Mouse (Mus musculus): Measurements from ENCODE around the gene Kif12. TPM values are rescaled to one million over a fixed set of nuclear protein-coding genes. Genes with fewer than 3 reads are reported as not detected.
A peak's percentile ranks its signal among the peaks of the same experiment; 100 is the strongest.

Gene Kif12
- total and polyA plus RNA-seq, 2 experiments from 2014 or later: not detected

DNA sequence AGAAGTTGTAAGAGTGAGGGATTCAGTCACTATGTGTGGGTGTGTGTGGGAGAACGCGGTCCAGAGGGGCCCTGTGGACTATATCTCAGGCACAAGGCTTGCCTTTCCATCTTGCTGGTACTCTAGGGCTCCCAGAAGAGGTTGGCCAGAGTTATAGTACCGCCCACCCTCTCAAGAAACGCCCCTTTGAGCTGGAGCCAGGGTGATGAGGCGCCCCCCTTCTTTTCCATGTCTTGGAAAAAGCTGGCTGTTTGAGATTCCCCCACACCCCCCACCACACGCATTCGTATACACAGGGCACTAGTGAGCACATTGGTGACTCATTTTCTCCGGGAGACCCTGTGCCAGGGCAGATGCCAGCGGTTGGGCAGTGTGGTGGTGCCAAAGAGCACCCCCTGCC, 44.6 kb upstream of the Kif12 start:
- peak overlapping the region; percentile 52; the same call in 1 of the 2 replicates for H3K27ac ChIP-seq (ENCODE audit: low read depth)

DNA sequence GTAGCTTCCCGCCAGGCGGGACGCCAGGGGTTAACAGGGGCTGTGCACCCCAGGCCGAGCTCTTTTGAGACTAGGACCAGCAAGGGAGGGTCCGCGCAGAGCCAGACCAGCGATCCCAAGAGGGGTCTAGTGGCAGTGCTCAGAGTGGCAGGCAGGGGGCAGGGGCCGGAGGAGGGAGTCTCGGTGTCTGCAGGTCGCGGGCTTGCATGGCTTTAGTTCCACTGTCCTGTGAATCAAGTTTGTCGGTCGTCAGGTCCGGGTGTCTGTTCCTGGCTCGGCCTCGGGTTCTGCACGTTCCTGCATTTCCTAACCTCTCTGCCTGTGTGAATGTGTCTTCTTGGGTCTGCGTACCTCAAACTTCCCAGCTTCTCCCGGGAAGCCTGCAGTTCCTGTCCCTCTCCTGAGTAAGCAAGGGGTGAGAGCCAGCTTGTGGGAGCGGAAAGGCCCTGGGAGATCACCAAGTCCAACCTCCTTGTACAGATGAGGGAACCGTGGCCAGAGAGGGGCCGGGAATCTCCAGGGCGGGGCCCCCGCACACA, 44.1 kb upstream of the Kif12 start:
- DNase-seq (ENCODE audit: low spot score) (peak; percentile 57), ATAC-seq (ENCODE audit: insufficient read depth, low read depth) (peak; percentile 66)
- peak overlapping the region; percentile 83 for H3K4me3 ChIP-seq (ENCODE audit: low read depth, low read length)
- H3K36me3 ChIP-seq (replicated peaks; ENCODE audit: control insufficient read depth, insufficient read depth, low read length): no peaks in the 10 kb centered on the region
- peaks cover 21% of the 10 kb centered on the region for H3K4me1 ChIP-seq (ENCODE audit: control insufficient read depth, insufficient read depth)
- peak overlapping the region; percentile 52 for H3K27ac ChIP-seq (ENCODE audit: low read depth)
- H3K4me2 ChIP-seq (ENCODE audit: low read depth, low read length): peak overlapping the region; percentile 100
- no peak for TF ChIP-seq EP300 (IDR thresholded peaks at IDR 0.05; ENCODE audit: low read depth)
- TF ChIP-seq CTCF (IDR thresholded peaks at IDR 0.05; ENCODE audit: low read depth): peak; percentile 61
- H3K9ac ChIP-seq (replicated peaks; ENCODE audit: low read depth, low read length): peak overlapping the region; percentile 77
- no peaks in the 10 kb centered on the region for H3K9me3 ChIP-seq (replicated peaks; ENCODE audit: control insufficient read depth, low read length)
- H3K27me3 ChIP-seq (ENCODE audit: control insufficient read depth, insufficient read depth, low read length): peaks cover 37% of the 10 kb centered on the region
- 3% methylated on average over 24 of the region's 24 CpGs for WGBS

More for the DNA sequence above, 44.6 kb upstream of the Kif12 start:
- H3K4me1 ChIP-seq (ENCODE audit: control insufficient read depth, insufficient read depth): peaks cover 21% of the 10 kb centered on the region
- peak overlapping the region; percentile 83 for H3K4me3 ChIP-seq (ENCODE audit: low read depth, low read length)
- peak overlapping the region; percentile 100 for H3K4me2 ChIP-seq (ENCODE audit: low read depth, low read length)
- 53% methylated on average over 9 of the region's 9 CpGs for WGBS
- peaks cover 35% of the 10 kb centered on the region for H3K27me3 ChIP-seq (ENCODE audit: control insufficient read depth, insufficient read depth, low read length)
- H3K36me3 ChIP-seq (replicated peaks; ENCODE audit: control insufficient read depth, insufficient read depth, low read length): no peaks in the 10 kb centered on the region
- no peaks in the 10 kb centered on the region for H3K9me3 ChIP-seq (replicated peaks; ENCODE audit: control insufficient read depth, low read length)
- no peak for DNase-seq (ENCODE audit: low spot score)
- TF ChIP-seq CTCF (IDR thresholded peaks at IDR 0.05; ENCODE audit: low read depth) (no peak), EP300 (IDR thresholded peaks at IDR 0.05; ENCODE audit: low read depth) (no peak)
- H3K9ac ChIP-seq (replicated peaks; ENCODE audit: low read depth, low read length): peak overlapping the region; percentile 77; the same call in 1 of the 2 replicates
- peak; percentile 10; the same call in 1 of the 2 replicates for ATAC-seq (ENCODE audit: insufficient read depth, low read depth)

DNA sequence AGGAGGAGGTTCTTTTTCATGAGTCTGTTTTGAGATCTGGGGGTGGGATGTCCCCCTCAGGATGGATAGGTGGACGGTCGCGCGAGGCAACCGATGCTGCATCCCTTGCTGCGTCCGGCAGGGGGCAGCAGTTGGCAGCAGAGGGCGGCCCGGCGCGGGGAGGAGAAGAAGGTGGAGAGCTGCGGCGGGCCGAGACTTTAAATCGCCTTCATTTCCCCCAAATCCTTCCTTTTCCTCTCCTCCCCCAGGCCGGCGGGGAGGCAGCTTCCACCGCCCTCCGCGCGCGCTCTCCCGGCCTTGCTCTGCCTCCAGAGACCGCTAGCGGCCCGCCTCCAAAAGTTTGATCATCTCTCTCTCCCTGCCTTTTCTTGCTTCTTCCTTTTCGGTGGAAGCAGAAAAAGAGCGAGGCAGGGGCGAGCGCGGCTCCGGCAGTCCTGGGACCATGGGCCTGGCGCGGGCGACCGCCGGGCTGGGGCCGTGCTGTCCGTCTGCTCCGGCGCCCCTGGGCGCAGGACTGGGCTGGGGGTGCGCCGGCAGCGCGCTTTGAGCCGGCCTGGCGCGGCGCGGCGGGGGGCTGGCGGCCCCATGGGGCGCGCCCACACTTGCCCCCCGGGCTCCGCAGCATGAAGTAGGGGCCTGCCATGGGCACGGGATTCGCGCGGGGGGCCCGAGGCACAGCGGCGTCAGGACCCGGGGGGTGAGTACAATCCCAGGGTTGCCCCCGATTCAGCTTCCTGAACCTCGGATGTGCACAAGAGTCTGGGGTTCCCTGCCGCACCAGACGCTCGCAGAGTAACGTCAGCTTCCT, 43.5 kb upstream of the Kif12 start:
- 0% methylated on average over 66 of the region's 71 CpGs for WGBS
- Histone ChIP-seq H3K9me3 (replicated peaks; ENCODE audit: control insufficient read depth, low read length) (no peaks in the 10 kb centered on the region), H3K4me3 (ENCODE audit: low read depth, low read length) (peak overlapping the region; percentile 83), H3K4me1 (ENCODE audit: control insufficient read depth, insufficient read depth) (peaks cover 21% of the 10 kb centered on the region), H3K27ac (ENCODE audit: low read depth) (peak overlapping the region; percentile 52), H3K4me2 (ENCODE audit: low read depth, low read length) (peak overlapping the region; percentile 100), H3K9ac (replicated peaks; ENCODE audit: low read depth, low read length) (peak overlapping the region; percentile 77), H3K36me3 (replicated peaks; ENCODE audit: control insufficient read depth, insufficient read depth, low read length) (no peaks in the 10 kb centered on the region), H3K27me3 (ENCODE audit: control insufficient read depth, insufficient read depth, low read length) (peaks cover 37% of the 10 kb centered on the region)
- DNase-seq (ENCODE audit: low spot score) (peak; percentile 63), ATAC-seq (ENCODE audit: insufficient read depth, low read depth) (peak; percentile 31)
- TF ChIP-seq CTCF (IDR thresholded peaks at IDR 0.05; ENCODE audit: low read depth) (peak; percentile 91), EP300 (IDR thresholded peaks at IDR 0.05; ENCODE audit: low read depth) (no peak)

DNA sequence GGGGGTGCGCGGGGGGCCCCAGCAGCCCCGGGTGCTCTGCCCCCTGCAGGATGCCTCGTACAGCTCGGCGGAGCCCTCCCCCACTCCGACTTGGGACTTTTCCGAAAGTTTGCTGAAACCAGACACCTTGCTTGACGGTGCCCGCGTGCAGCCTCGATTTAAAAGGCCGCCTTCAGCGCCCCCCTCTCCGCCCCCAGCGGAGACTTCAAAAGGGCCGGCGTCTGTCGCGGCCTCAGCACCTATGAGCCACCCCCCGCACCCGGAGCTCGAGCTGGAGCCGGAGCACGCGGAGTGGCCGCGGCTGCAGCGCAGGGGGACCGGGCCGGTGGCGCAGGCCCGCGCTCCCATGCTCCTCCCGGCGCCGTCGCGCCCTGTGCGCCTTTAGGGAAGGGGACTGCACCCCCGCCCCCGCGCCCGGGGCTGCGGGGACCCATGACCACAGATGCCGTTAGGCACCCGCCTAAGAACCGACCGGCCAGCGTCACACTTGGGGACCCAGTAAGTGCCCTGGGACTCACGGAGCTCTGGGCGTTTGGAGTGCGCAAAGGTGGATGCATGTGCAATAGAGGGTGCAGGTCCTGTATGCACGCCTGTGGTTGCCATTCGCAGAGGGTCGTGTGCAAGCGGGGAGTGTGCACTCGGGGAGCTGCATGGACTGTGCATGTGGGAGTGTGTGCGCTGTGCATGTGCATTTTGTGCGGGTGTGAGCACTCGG, 42.1 kb upstream of the Kif12 start, which contains the start of gene Col27a1:
Gene Col27a1, plus strand, starts transcription at position 98 of the 715 bp plus-strand sequence.
- ATAC-seq (ENCODE audit: insufficient read depth, low read depth) (no peak), DNase-seq (ENCODE audit: low spot score) (no peak)
- Histone ChIP-seq H3K4me1 (ENCODE audit: control insufficient read depth, insufficient read depth) (peaks cover 13% of the 10 kb centered on the region; the same call in 1 of the 2 replicates), H3K9me3 (replicated peaks; ENCODE audit: control insufficient read depth, low read length) (no peaks in the 10 kb centered on the region), H3K36me3 (replicated peaks; ENCODE audit: control insufficient read depth, insufficient read depth, low read length) (no peaks in the 10 kb centered on the region), H3K27ac (ENCODE audit: low read depth) (no peak within 1 kb of the TSS), H3K4me2 (ENCODE audit: low read depth, low read length) (peak within 1 kb of the TSS; percentile 100), H3K27me3 (ENCODE audit: control insufficient read depth, insufficient read depth, low read length) (peaks cover 37% of the 10 kb centered on the region), H3K9ac (replicated peaks; ENCODE audit: low read depth, low read length) (peak within 1 kb of the TSS; percentile 77; the same call in 1 of the 2 replicates), H3K4me3 (ENCODE audit: low read depth, low read length) (peak within 1 kb of the TSS; percentile 83)
- WGBS: under 1% methylated on average over 59 of the region's 61 CpGs
- TF ChIP-seq CTCF (IDR thresholded peaks at IDR 0.05; ENCODE audit: low read depth): no peak
- TF ChIP-seq EP300 (IDR thresholded peaks at IDR 0.05; ENCODE audit: low read depth): no peak

DNA sequence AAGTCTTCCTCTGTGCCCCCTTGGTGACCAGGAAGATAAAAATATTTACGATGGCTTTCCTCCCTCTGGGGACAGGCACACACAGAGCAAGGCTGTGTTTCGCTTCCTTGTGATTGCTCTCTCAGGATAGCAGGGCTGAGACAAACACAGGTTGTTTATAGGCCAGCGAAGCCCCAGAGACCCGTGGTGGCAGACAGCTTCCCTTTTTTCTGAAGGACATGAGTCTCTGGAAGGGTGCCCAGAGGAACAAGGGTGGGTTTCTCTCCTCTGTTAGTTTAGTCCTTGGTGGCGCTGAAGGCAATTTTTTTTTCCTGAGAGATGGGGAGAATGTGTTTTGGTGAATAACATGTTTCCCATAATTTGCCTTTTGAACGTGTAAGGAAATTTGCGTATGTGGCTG, 33.7 kb upstream of the Kif12 start:
- Histone ChIP-seq H3K4me1 (ENCODE audit: control insufficient read depth, insufficient read depth) (no peaks in the 10 kb centered on the region), H3K27me3 (ENCODE audit: control insufficient read depth, insufficient read depth, low read length) (no peaks in the 10 kb centered on the region), H3K9ac (replicated peaks; ENCODE audit: low read depth, low read length) (no peak overlapping the region), H3K36me3 (replicated peaks; ENCODE audit: control insufficient read depth, insufficient read depth, low read length) (no peaks in the 10 kb centered on the region), H3K4me2 (ENCODE audit: low read depth, low read length) (no peak overlapping the region), H3K9me3 (replicated peaks; ENCODE audit: control insufficient read depth, low read length) (no peaks in the 10 kb centered on the region), H3K27ac (ENCODE audit: low read depth) (no peak overlapping the region), H3K4me3 (ENCODE audit: low read depth, low read length) (no peak overlapping the region)
- ATAC-seq (ENCODE audit: insufficient read depth, low read depth) (no peak), DNase-seq (ENCODE audit: low spot score) (no peak)
- WGBS: 50% methylated on average over 7 of the region's 7 CpGs
- TF ChIP-seq CTCF (IDR thresholded peaks at IDR 0.05; ENCODE audit: low read depth) (no peak), EP300 (IDR thresholded peaks at IDR 0.05; ENCODE audit: low read depth) (no peak)
